Mouse (Mus musculus) forebrain, embryonic 16.5 days (tissue): Measurements from ENCODE around the gene Ifna6. TPM values are rescaled to one million over a fixed set of nuclear protein-coding genes. Genes with fewer than 3 reads are reported as not detected.
A peak's percentile ranks its signal among the peaks of the same experiment; 100 is the strongest.

Experiments used
- ATAC-seq: fragments of 200-750 bp; cut with Nextera tagmentation; 2 replicates; pipeline ENCODE4 v1.8.0; 2017; ENCODE audit warnings: mild to moderate bottlenecking, moderate library complexity
- H3K27ac ChIP-seq: fragments of 300-500 bp; sonication (generic); 2 replicates; pipeline ENCODE4 v1.5.1; 2014; ENCODE audit warnings: low read length, control low read depth
- H3K27me3 ChIP-seq: fragments of 300-500 bp; sonication (generic); replicated peaks from 2 replicates; pipeline ENCODE4 v1.6.1; 2014; ENCODE audit warnings: low read length; ENCODE audit not compliant: control insufficient read depth, insufficient read depth
- H3K36me3 ChIP-seq: fragments of 300-500 bp; sonication (generic); 2 replicates; pipeline ENCODE4 v1.6.1; 2014; ENCODE audit not compliant: control insufficient read depth, insufficient read depth
- H3K4me1 ChIP-seq: fragments of 300-500 bp; sonication (generic); replicated peaks from 2 replicates; pipeline ENCODE4 v1.6.1; 2014; ENCODE audit warnings: low read length; ENCODE audit not compliant: control insufficient read depth, insufficient read depth
- H3K4me2 ChIP-seq: fragments of 300-500 bp; sonication (generic); 2 replicates; pipeline ENCODE4 v1.6.1; 2014; ENCODE audit warnings: mild to moderate bottlenecking, low read length, control low read depth
- H3K4me3 ChIP-seq: fragments of 300-500 bp; sonication (generic); replicated peaks from 2 replicates; pipeline ENCODE4 v1.5.1; 2014; ENCODE audit warnings: mild to moderate bottlenecking, low read length, control low read depth
- H3K9ac ChIP-seq: fragments of 300-500 bp; sonication (generic); replicated peaks from 2 replicates; pipeline ENCODE4 v1.6.1; 2014; ENCODE audit warnings: low read depth, low read length, control low read depth
- H3K9me3 ChIP-seq: fragments of 300-500 bp; sonication (generic); 2 replicates; pipeline ENCODE4 v1.6.1; 2016; ENCODE audit warnings: low read length; ENCODE audit not compliant: control insufficient read depth
- WGBS: fragments of 180-500 bp; shearing (Covaris S2); extraction: QIAGEN DNeasy Blood & Tissue Kit; methylation state at CpG from one replicate; pipeline ENCODE4 v1.1.7; 2014; 5-methylcytosine and 5-hydroxymethylcytosine counted together
- polyA plus RNA-seq: library from polyadenylated mRNA; unstranded; fragments of >200 nt; fragmentation: Nextera tagmentation; extraction: Ambion mirVana; gene quantifications from 2 replicates; pipeline ENCODE4 v1.2.1, GENCODE M21; 2015

Ifna6 gene
- polyA plus RNA-seq, 1 experiment from 2014 or later: not detected

DNA sequence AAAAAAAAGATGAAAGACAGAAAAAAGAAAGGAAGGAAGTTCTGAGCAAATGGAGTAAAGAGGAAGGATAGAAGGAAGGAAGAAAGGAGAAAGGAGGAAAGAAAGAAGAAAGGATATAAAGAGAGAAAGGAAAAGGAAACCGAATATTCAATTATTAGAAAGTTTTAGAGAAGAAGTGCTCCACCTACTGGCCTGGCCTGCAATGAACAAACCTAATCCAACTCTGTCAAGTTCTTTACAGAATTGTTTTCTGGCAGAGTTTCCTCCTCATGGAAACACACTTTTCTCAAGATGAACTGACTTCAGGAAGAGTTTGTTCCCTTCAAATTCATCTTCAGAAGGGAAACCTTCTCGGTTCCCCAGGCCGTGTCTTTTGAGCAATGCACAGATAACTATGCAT lies 11.6 kb downstream of the Ifna6 start:
- Histone ChIP-seq H3K4me2 (no peak overlapping the region), H3K36me3 (no peaks in the 10 kb centered on the region), H3K27me3 (no peaks in the 10 kb centered on the region), H3K27ac (no peak overlapping the region), H3K9me3 (no peaks in the 10 kb centered on the region), H3K4me1 (no peaks in the 10 kb centered on the region), H3K9ac (no peak overlapping the region), H3K4me3 (no peak overlapping the region)
- WGBS: 44% methylated on average over 3 of the region's 3 CpGs
- ATAC-seq: no peak

DNA sequence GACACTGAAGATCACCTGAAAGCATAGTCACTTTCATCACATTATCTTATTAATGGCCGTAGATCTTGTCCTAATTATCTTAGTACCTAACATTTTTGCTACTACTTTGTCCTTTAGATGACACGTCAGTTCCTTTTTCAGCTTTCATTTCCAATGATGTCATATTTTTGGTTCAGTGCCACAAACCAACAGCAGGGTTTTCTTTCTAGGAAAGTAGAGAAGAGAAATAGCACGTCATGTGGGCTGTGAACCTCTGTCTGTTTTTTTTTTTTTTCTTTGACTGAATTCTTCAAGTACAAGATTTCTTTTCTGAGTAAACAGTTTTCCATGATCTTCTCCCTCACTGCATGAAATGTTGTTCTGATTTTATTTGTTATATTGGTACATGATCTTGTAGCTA lies 12.8 kb downstream of the Ifna6 start:
- H3K4me2 ChIP-seq: no peak overlapping the region
- H3K4me1 ChIP-seq: no peaks in the 10 kb centered on the region
- WGBS: 68% methylated on average over 3 of the region's 3 CpGs
- no peaks in the 10 kb centered on the region for H3K36me3 ChIP-seq
- H3K9me3 ChIP-seq: no peaks in the 10 kb centered on the region
- H3K27ac ChIP-seq: no peak overlapping the region
- H3K9ac ChIP-seq: no peak overlapping the region
- no peak for ATAC-seq
- no peaks in the 10 kb centered on the region for H3K27me3 ChIP-seq
- no peak overlapping the region for H3K4me3 ChIP-seq

DNA sequence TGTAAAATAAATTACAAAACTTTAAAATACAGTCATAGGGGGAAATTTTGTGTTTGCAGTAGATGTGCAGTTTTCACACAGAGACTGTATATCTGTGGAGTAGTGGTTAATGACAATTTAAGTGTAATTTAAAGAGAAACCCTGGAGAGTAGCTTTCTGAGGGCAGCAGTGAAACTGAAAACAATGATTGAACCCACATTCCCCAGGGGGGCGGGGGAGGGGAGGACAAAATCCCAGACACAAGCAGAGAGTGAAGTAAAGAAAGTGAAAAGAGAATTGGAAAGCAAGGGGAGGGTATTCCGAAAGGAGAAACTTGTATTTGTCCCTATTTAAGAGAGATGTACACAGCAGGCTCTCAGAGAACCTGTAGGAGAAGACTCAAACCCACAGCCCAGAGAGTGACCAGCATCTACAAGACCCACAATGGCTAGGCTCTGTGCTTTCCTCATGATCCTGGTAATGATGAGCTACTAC lies 14.3 kb downstream of the Ifna6 start, which contains the start of gene Ifna4:
Ifna4 (plus strand) TSS at position 424 of the 474 bp plus-strand sequence.
- 29% methylated on average over 2 of the region's 2 CpGs for WGBS
- Histone ChIP-seq H3K27me3 (no peaks in the 10 kb centered on the region), H3K36me3 (no peaks in the 10 kb centered on the region), H3K4me3 (no peak within 1 kb of the TSS), H3K9ac (no peak within 1 kb of the TSS), H3K4me1 (no peaks in the 10 kb centered on the region), H3K27ac (no peak within 1 kb of the TSS), H3K9me3 (no peaks in the 10 kb centered on the region), H3K4me2 (no peak within 1 kb of the TSS)
- no peak for ATAC-seq

GRCm38 (mm10) chr4:88845334-88845733 lies 18.1 kb downstream of the Ifna6 start:
- WGBS: 46% methylated on average over 2 of the region's 2 CpGs

GRCm38 (mm10) chr4:88849698-88850097 lies 22.5 kb downstream of the Ifna6 start, which contains the start of gene Ifna1:
Gene Ifna1, plus strand, starts transcription at chr4:88850087.
- 33% methylated on average over 1 of the region's 1 CpGs for WGBS
- Histone ChIP-seq H3K27ac (no peak within 1 kb of the TSS), H3K9ac (no peak within 1 kb of the TSS), H3K27me3 (no peaks in the 10 kb centered on the region), H3K36me3 (no peaks in the 10 kb centered on the region), H3K4me3 (no peak within 1 kb of the TSS), H3K4me2 (no peak within 1 kb of the TSS), H3K9me3 (no peaks in the 10 kb centered on the region), H3K4me1 (peaks cover 5% of the 10 kb centered on the region)
- ATAC-seq: no peak

More at GRCm38 (mm10) chr4:88845334-88845733, 18.1 kb downstream of the Ifna6 start:
- Histone ChIP-seq H3K4me3 (no peak overlapping the region), H3K9ac (no peak overlapping the region), H3K36me3 (no peaks in the 10 kb centered on the region), H3K27ac (no peak overlapping the region), H3K27me3 (no peaks in the 10 kb centered on the region), H3K9me3 (no peaks in the 10 kb centered on the region), H3K4me1 (no peaks in the 10 kb centered on the region), H3K4me2 (no peak overlapping the region)
- no peak for ATAC-seq

- peaks cover 5% of the 10 kb centered on the region for H3K4me1 ChIP-seq
- H3K4me2 ChIP-seq: no peak overlapping the region
- no peaks in the 10 kb centered on the region for H3K27me3 ChIP-seq
- H3K4me3 ChIP-seq: no peak overlapping the region
- 12% methylated on average over 4 of the region's 4 CpGs for WGBS
- no peaks in the 10 kb centered on the region for H3K36me3 ChIP-seq
- H3K9ac ChIP-seq: no peak overlapping the region
- no peaks in the 10 kb centered on the region for H3K9me3 ChIP-seq
- peak; percentile 50; the same call in 1 of the 2 replicates for ATAC-seq
- H3K27ac ChIP-seq: no peak overlapping the region
Observed at GRCm38 (mm10) chr4:88851026-88851763, 24.0 kb downstream of the Ifna6 start.

GRCm38 (mm10) chr4:88859214-88859613 lies 32.0 kb downstream of the Ifna6 start:
- H3K27ac ChIP-seq: no peak overlapping the region
- no peaks in the 10 kb centered on the region for H3K36me3 ChIP-seq
- no peaks in the 10 kb centered on the region for H3K4me1 ChIP-seq
- no peaks in the 10 kb centered on the region for H3K9me3 ChIP-seq
- H3K4me2 ChIP-seq: no peak overlapping the region
- ATAC-seq: no peak
- H3K27me3 ChIP-seq: no peaks in the 10 kb centered on the region
- no peak overlapping the region for H3K4me3 ChIP-seq
- no peak overlapping the region for H3K9ac ChIP-seq

GRCm38 (mm10) chr4:88863309-88863708 lies 36.1 kb downstream of the Ifna6 start:
- no peak for ATAC-seq
- H3K4me1 ChIP-seq: peaks cover 3% of the 10 kb centered on the region
- 2% methylated on average over 7 of the region's 7 CpGs for WGBS

GRCm38 (mm10) chr4:88864599-88864998 lies 37.4 kb downstream of the Ifna6 start:
- ATAC-seq: no peak

More at GRCm38 (mm10) chr4:88863309-88863708, 36.1 kb downstream of the Ifna6 start:
- Histone ChIP-seq H3K9ac (no peak overlapping the region), H3K27ac (no peak overlapping the region), H3K4me2 (no peak overlapping the region), H3K4me3 (no peak overlapping the region), H3K9me3 (no peaks in the 10 kb centered on the region), H3K36me3 (no peaks in the 10 kb centered on the region), H3K27me3 (no peaks in the 10 kb centered on the region)

More at GRCm38 (mm10) chr4:88864599-88864998, 37.4 kb downstream of the Ifna6 start:
- Histone ChIP-seq H3K27me3 (no peaks in the 10 kb centered on the region), H3K27ac (no peak overlapping the region), H3K9ac (no peak overlapping the region), H3K4me2 (no peak overlapping the region), H3K36me3 (no peaks in the 10 kb centered on the region), H3K9me3 (no peaks in the 10 kb centered on the region), H3K4me3 (no peak overlapping the region), H3K4me1 (peaks cover 7% of the 10 kb centered on the region)
- WGBS: 78% methylated on average over 9 of the region's 9 CpGs
